Mouse (Mus musculus): ENCODE results near the gene Thada. TPM values are rescaled to one million over a fixed set of nuclear protein-coding genes. Genes with fewer than 3 reads are reported as not detected.

Gene Thada
- total RNA-seq (2021) (1 to 10 TPM; 7.7 to 8.3 TPM), polyA plus RNA-seq (2012; rRNA removed) (5.0 and 6.3 TPM in 2 replicates)
- long read RNA-seq, partial matches to known transcripts: 0 of 3 reads
- long read RNA-seq, other reads (novel, unspliced or antisense): 3 of 3 reads

GRCm38 (mm10) chr17:84465753-84466608 is at the start of gene Thada:
Gene Thada, minus strand, starts transcription at chr17:84466205.
- TF ChIP-seq POLR2A (IDR thresholded peaks at IDR 0.05; ENCODE audit: insufficient read depth, low read depth, low read length): peak; percentile 67
- TF ChIP-seq EP300 (IDR thresholded peaks at IDR 0.05; ENCODE audit: insufficient read depth, low read depth, low read length): peak; percentile 51; the same call in 1 of the 2 replicates
- TF ChIP-seq CTCF (IDR thresholded peaks at IDR 0.05): no peak
- peak within 1 kb of the TSS; percentile 96 for H3K4me3 ChIP-seq
- H3K36me3 ChIP-seq (ENCODE audit: control insufficient read depth, insufficient read depth, low read length): no peaks in the 10 kb centered on the region
- no peaks in the 10 kb centered on the region for H3K4me1 ChIP-seq (ENCODE audit: control insufficient read depth, insufficient read depth, low read length)
- intact Hi-C loops (cut with DNase I): no loop called here
- peak; percentile 97 to 98 for DNase-seq
- H3K79me2 ChIP-seq (replicated peaks; ENCODE audit: control insufficient read depth, insufficient read depth, low read length): no peaks in the 10 kb centered on the region
- peak within 1 kb of the TSS; percentile 80 for H3K27ac ChIP-seq
- H3K9ac ChIP-seq (ENCODE audit: low read depth, low read length): peak within 1 kb of the TSS; percentile 75
- no peaks in the 10 kb centered on the region for H3K27me3 ChIP-seq (ENCODE audit: control insufficient read depth, insufficient read depth, low read length)
- WGBS: under 1% methylated on average over 67 of the region's 67 CpGs

- no peak overlapping the region; the same call in none of the 2 replicates for H3K27ac ChIP-seq
- H3K79me2 ChIP-seq (replicated peaks; ENCODE audit: control insufficient read depth, insufficient read depth, low read length): no peaks in the 10 kb centered on the region
- H3K4me3 ChIP-seq: peak overlapping the region; percentile 55
- WGBS: 35% methylated on average over 4 of the region's 4 CpGs
- no peak for DNase-seq
- peak overlapping the region; percentile 87 for H3K9ac ChIP-seq (ENCODE audit: low read depth, low read length)
- H3K27me3 ChIP-seq (ENCODE audit: control insufficient read depth, insufficient read depth, low read length): no peaks in the 10 kb centered on the region
- H3K4me1 ChIP-seq (ENCODE audit: control insufficient read depth, insufficient read depth, low read length): peaks cover 4% of the 10 kb centered on the region
- intact Hi-C loops (cut with DNase I): no loop called here
- H3K36me3 ChIP-seq (ENCODE audit: control insufficient read depth, insufficient read depth, low read length): no peaks in the 10 kb centered on the region; the same call in 1 of the 2 replicates
- no peak for TF ChIP-seq EP300 (IDR thresholded peaks at IDR 0.05; ENCODE audit: insufficient read depth, low read depth, low read length)
- no peak for TF ChIP-seq POLR2A (IDR thresholded peaks at IDR 0.05; ENCODE audit: insufficient read depth, low read depth, low read length)
- no peak for TF ChIP-seq CTCF (IDR thresholded peaks at IDR 0.05)
Observed at GRCm38 (mm10) chr17:84512516-84513085, 46.6 kb upstream of the Thada start.

GRCm38 (mm10) chr17:84511682-84512515 is 45.9 kb upstream of the Thada start, which contains the start of gene Plekhh2:
Gene Plekhh2, plus strand, starts transcription at chr17:84511895.
- intact Hi-C loops (cut with DNase I): no loop called here
- Histone ChIP-seq H3K36me3 (ENCODE audit: control insufficient read depth, insufficient read depth, low read length) (no peaks in the 10 kb centered on the region; the same call in 1 of the 2 replicates), H3K79me2 (replicated peaks; ENCODE audit: control insufficient read depth, insufficient read depth, low read length) (no peaks in the 10 kb centered on the region), H3K4me3 (peak within 1 kb of the TSS; percentile 55), H3K4me1 (ENCODE audit: control insufficient read depth, insufficient read depth, low read length) (peaks cover 4% of the 10 kb centered on the region), H3K27me3 (ENCODE audit: control insufficient read depth, insufficient read depth, low read length) (no peaks in the 10 kb centered on the region), H3K9ac (ENCODE audit: low read depth, low read length) (peak within 1 kb of the TSS; percentile 87), H3K27ac (peak within 1 kb of the TSS; percentile 68)
- WGBS: under 1% methylated on average over 79 of the region's 79 CpGs
- no peak; the same call in 1 of the 2 replicates for TF ChIP-seq POLR2A (IDR thresholded peaks at IDR 0.05; ENCODE audit: insufficient read depth, low read depth, low read length)
- peak; percentile 42 for TF ChIP-seq CTCF (IDR thresholded peaks at IDR 0.05)
- DNase-seq: peak; percentile 88 to 90

GRCm38 (mm10) chr17:84510961-84511639 is 45.1 kb upstream of the Thada start:
- DNase-seq: no peak
- Histone ChIP-seq H3K36me3 (ENCODE audit: control insufficient read depth, insufficient read depth, low read length) (no peaks in the 10 kb centered on the region; the same call in 1 of the 2 replicates), H3K9ac (ENCODE audit: low read depth, low read length) (0 out of 2 replicates have a peak overlapping the region, but pooled peaks have one; percentile 35), H3K4me1 (ENCODE audit: control insufficient read depth, insufficient read depth, low read length) (peaks cover 4% of the 10 kb centered on the region), H3K79me2 (replicated peaks; ENCODE audit: control insufficient read depth, insufficient read depth, low read length) (no peaks in the 10 kb centered on the region), H3K27me3 (ENCODE audit: control insufficient read depth, insufficient read depth, low read length) (no peaks in the 10 kb centered on the region), H3K27ac (peak overlapping the region; percentile 68), H3K4me3 (peak overlapping the region; percentile 55)
- no peak for TF ChIP-seq EP300 (IDR thresholded peaks at IDR 0.05; ENCODE audit: insufficient read depth, low read depth, low read length)
- TF ChIP-seq POLR2A (IDR thresholded peaks at IDR 0.05; ENCODE audit: insufficient read depth, low read depth, low read length): no peak
- TF ChIP-seq CTCF (IDR thresholded peaks at IDR 0.05): no peak
- 52% methylated on average over 11 of the region's 11 CpGs for WGBS
- intact Hi-C loops (cut with DNase I): no loop called here

GRCm38 (mm10) chr17:84510355-84510754 is 44.4 kb upstream of the Thada start:
- 37% methylated on average over 5 of the region's 5 CpGs for WGBS
- Histone ChIP-seq H3K27ac (peak overlapping the region; percentile 43), H3K4me1 (ENCODE audit: control insufficient read depth, insufficient read depth, low read length) (peaks cover 6% of the 10 kb centered on the region), H3K4me3 (no peak overlapping the region), H3K9ac (ENCODE audit: low read depth, low read length) (no peak overlapping the region), H3K36me3 (ENCODE audit: control insufficient read depth, insufficient read depth, low read length) (no peaks in the 10 kb centered on the region; the same call in 1 of the 2 replicates), H3K27me3 (ENCODE audit: control insufficient read depth, insufficient read depth, low read length) (no peaks in the 10 kb centered on the region), H3K79me2 (replicated peaks; ENCODE audit: control insufficient read depth, insufficient read depth, low read length) (no peaks in the 10 kb centered on the region)
- peak; percentile 40 to 49 for DNase-seq
- intact Hi-C loops (cut with DNase I): no loop called here
- no peak for TF ChIP-seq POLR2A (IDR thresholded peaks at IDR 0.05; ENCODE audit: insufficient read depth, low read depth, low read length)
- no peak for TF ChIP-seq CTCF (IDR thresholded peaks at IDR 0.05)
- TF ChIP-seq EP300 (IDR thresholded peaks at IDR 0.05; ENCODE audit: insufficient read depth, low read depth, low read length): no peak

All from heart, adult 2 months (tissue).